Mouse (Mus musculus) left cerebral cortex, adult 2 months (tissue): ENCODE data around the gene Vps51. TPM values are rescaled to one million over a fixed set of nuclear protein-coding genes. Genes with fewer than 3 reads are reported as not detected.

Experiments used
- DNase-seq, 2 experiments: peaks; one replicate each; pipeline ENCODE4 v3.0.0; 2021 to 2022; ENCODE audit warnings: low spot score in 2 of 2, mixed read lengths in 1 of 2; ENCODE audit errors: extremely low spot score in 1 of 2
- H3K27ac ChIP-seq: fragments of 200-600 bp; 2 replicates; pipeline ENCODE4 v1.8.1; 2022
- H3K4me3 ChIP-seq: fragments of 200-600 bp; 2 replicates; pipeline ENCODE4 v1.8.1; 2022
- CTCF ChIP-seq: fragments of 200-600 bp; IDR thresholded peaks from 2 replicates; pipeline ENCODE4 v1.8.1; 2022; ENCODE audit warnings: antibody characterized with exemption, mild to moderate bottlenecking, moderate library complexity
- intact Hi-C: fragments of 180-260 bp; cut with DNase I; formaldehyde crosslinking; loops from one replicate; pipeline ENCODE4 v1.15.1; 2025
- total RNA-seq, 2 experiments: library from RNA; stranded (reverse); gene quantifications; 2 replicates each; pipeline ENCODE4 v1.2.3; 2021

Vps51 gene
- total RNA-seq, 2 experiments from 2014 or later, result 85.3 to 101 TPM

- DNase-seq, result no peak
- intact Hi-C loops, result no loop called here
- TF ChIP-seq CTCF, result no peak
- H3K4me3 ChIP-seq, result peak overlapping the region; percentile 86
- no peak overlapping the region for H3K27ac ChIP-seq
Observed at GRCm38 (mm10) chr19:6058966-6059365, 18.1 kb downstream of the Vps51 start.

GRCm38 (mm10) chr19:6058513-6058912 is 18.5 kb downstream of the Vps51 start:
- no peak for DNase-seq
- H3K27ac ChIP-seq, result peak overlapping the region; percentile 94
- intact Hi-C loops, result no loop called here
- TF ChIP-seq CTCF, result no peak
- peak overlapping the region; percentile 86 for H3K4me3 ChIP-seq

GRCm38 (mm10) chr19:6057313-6058096 is 19.5 kb downstream of the Vps51 start, which contains the start of the genes Mrpl49 and Fau:
Mrpl49 (minus strand) TSS chr19:6057785.
Fau (plus strand) TSS chr19:6057844.
- Histone ChIP-seq H3K27ac (peak within 1 kb of the TSS; percentile 94), H3K4me3 (peak within 1 kb of the TSS; percentile 86)
- TF ChIP-seq CTCF, result no peak
- intact Hi-C loops, result loop anchor here (1.0 kb wide), 1 partner anchor 10 kb away; no protein-coding TSS in a partner anchor
- DNase-seq, result peak; percentile 99 to 100

GRCm38 (mm10) chr19:6056696-6057095 is 20.3 kb downstream of the Vps51 start:
- intact Hi-C loops, result loop anchor here (1.0 kb wide), 1 partner anchor 9 kb away; no protein-coding TSS in a partner anchor

GRCm38 (mm10) chr19:6054296-6054695 is 22.7 kb downstream of the Vps51 start:
- TF ChIP-seq CTCF, result no peak
- intact Hi-C loops, result no loop called here
- H3K27ac ChIP-seq, result no peak overlapping the region
- DNase-seq, result no peak
- H3K4me3 ChIP-seq, result no peak overlapping the region

More at GRCm38 (mm10) chr19:6056696-6057095, 20.3 kb downstream of the Vps51 start:
- Histone ChIP-seq H3K4me3 (peak overlapping the region; percentile 86), H3K27ac (no peak overlapping the region)
- TF ChIP-seq CTCF, result no peak
- DNase-seq, result no peak

- no peak for DNase-seq
- no peak for TF ChIP-seq CTCF
- Histone ChIP-seq H3K4me3 (no peak overlapping the region), H3K27ac (no peak overlapping the region)
- intact Hi-C loops, result no loop called here
Observed at GRCm38 (mm10) chr19:6052516-6052915, 24.5 kb downstream of the Vps51 start.

GRCm38 (mm10) chr19:6048681-6049410 is 28.2 kb downstream of the Vps51 start:
- intact Hi-C loops, result loop anchor here (5.0 to 10.0 kb wide), 2 partner anchors 78 to 264 kb away; partner anchors contain the start of gene Snx15
- no peak overlapping the region for H3K4me3 ChIP-seq

GRCm38 (mm10) chr19:6047899-6048166 is 29.2 kb downstream of the Vps51 start:
- DNase-seq, result no peak
- no peak for TF ChIP-seq CTCF
- Histone ChIP-seq H3K4me3 (peak overlapping the region; percentile 64), H3K27ac (peak overlapping the region; percentile 99; the same call in 1 of the 2 replicates)
- intact Hi-C loops, result loop anchor here (1.0 to 10.0 kb wide), 4 partner anchors 9 to 263 kb away; partner anchors contain the start of genes Fau, Mrpl49, Pola2 and Snx15

More at GRCm38 (mm10) chr19:6048681-6049410, 28.2 kb downstream of the Vps51 start:
- no peak for DNase-seq
- H3K27ac ChIP-seq, result no peak overlapping the region
- no peak for TF ChIP-seq CTCF

GRCm38 (mm10) chr19:6047154-6047898 is 29.7 kb downstream of the Vps51 start:
- DNase-seq, result no peak
- intact Hi-C loops, result loop anchor here (1.0 to 10.0 kb wide), 4 partner anchors 10 to 263 kb away; partner anchors contain the start of genes Fau, Mrpl49, Pola2 and Snx15
- H3K4me3 ChIP-seq, result peak overlapping the region; percentile 64
- peak overlapping the region; percentile 99 for H3K27ac ChIP-seq
- no peak for TF ChIP-seq CTCF

- Histone ChIP-seq H3K4me3 (peak within 1 kb of the TSS; percentile 64), H3K27ac (peak within 1 kb of the TSS; percentile 99)
- intact Hi-C loops, result loop anchor here (1.0 to 10.0 kb wide), 5 partner anchors 11 to 262 kb away; partner anchors contain the start of genes Fau, Mrpl49, Pola2 and Snx15
- DNase-seq, result peak; percentile 89
- no peak for TF ChIP-seq CTCF
Observed at GRCm38 (mm10) chr19:6046294-6047153, 30.5 kb downstream of the Vps51 start, which contains the start of gene Syvn1. Syvn1 (plus strand) TSS chr19:6046576.
